Mouse (Mus musculus) limb, embryonic 15.5 days (tissue): ENCODE data around the gene Recql5. TPM values are rescaled to one million over a fixed set of nuclear protein-coding genes. Genes with fewer than 3 reads are reported as not detected.
A peak's percentile ranks its signal among the peaks of the same experiment; 100 is the strongest.

Experiments used
- ATAC-seq: fragments of 200-750 bp; cut with Nextera tagmentation; 2 replicates; pipeline ENCODE4 v1.8.0; 2017; ENCODE audit warnings: low read depth, moderate TSS enrichment; ENCODE audit not compliant: insufficient number of reproducible peaks, low FRiP score, low TSS enrichment
- H3K27ac ChIP-seq: fragments of 300-500 bp; sonication (generic); 2 replicates; pipeline ENCODE4 v1.5.1; 2015; ENCODE audit warnings: moderate library complexity, mild to moderate bottlenecking, inconsistent platforms
- H3K27me3 ChIP-seq: fragments of 300-500 bp; sonication (generic); 2 replicates; pipeline ENCODE4 v1.6.1; 2015; ENCODE audit warnings: inconsistent platforms
- H3K36me3 ChIP-seq: fragments of 300-500 bp; sonication (generic); 2 replicates; pipeline ENCODE4 v1.6.1; 2015; ENCODE audit warnings: inconsistent platforms
- H3K4me1 ChIP-seq: fragments of 300-500 bp; sonication (generic); 2 replicates; pipeline ENCODE4 v1.6.1; 2015; ENCODE audit warnings: inconsistent platforms
- H3K4me2 ChIP-seq: fragments of 300-500 bp; sonication (generic); 2 replicates; pipeline ENCODE4 v1.6.1; 2015; ENCODE audit warnings: mild to moderate bottlenecking, inconsistent platforms
- H3K4me3 ChIP-seq: fragments of 300-500 bp; sonication (generic); 2 replicates; pipeline ENCODE4 v1.5.1; 2015; ENCODE audit warnings: mild to moderate bottlenecking, inconsistent platforms
- H3K9ac ChIP-seq: fragments of 300-500 bp; sonication (generic); 2 replicates; pipeline ENCODE4 v1.6.1; 2015; ENCODE audit warnings: inconsistent platforms
- H3K9me3 ChIP-seq: fragments of 300-500 bp; sonication (generic); 2 replicates; pipeline ENCODE4 v1.6.1; 2016; ENCODE audit warnings: inconsistent platforms
- WGBS: fragments of 180-500 bp; shearing (Covaris S2); methylation state at CpG from one replicate; pipeline ENCODE4 v1.1.7; 2015; 5-methylcytosine and 5-hydroxymethylcytosine counted together
- polyA plus RNA-seq: library from polyadenylated mRNA; unstranded; fragments of >200 nt; fragmentation: Nextera tagmentation; extraction: Ambion mirVana; gene quantifications from 2 replicates; pipeline ENCODE4 v1.2.1, GENCODE M21; 2015

Recql5 gene
- polyA plus RNA-seq, 1 experiment from 2014 or later, result 17.6 TPM

DNA sequence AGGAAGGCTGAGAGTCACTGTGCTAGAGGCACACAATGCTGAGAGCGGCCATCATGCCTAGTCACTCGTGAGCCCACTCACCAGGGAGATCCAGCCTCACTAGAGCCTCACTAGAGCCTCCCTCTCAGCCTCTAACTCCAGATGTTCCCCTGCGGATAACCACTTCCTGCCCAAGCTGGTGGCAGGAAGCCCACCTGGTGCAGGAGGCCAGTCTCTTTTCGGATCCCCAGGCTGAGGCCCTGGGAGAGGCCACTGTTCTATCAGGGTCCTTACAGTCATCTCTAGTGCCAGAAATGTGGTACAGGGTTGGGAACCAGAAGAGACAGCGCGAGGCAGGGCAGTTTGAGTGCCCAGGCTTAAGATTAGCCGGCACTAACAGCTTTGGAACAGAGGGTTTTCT is 34.8 kb downstream of the Recql5 start:
- H3K9ac ChIP-seq, result no peak overlapping the region
- 71% methylated on average over 7 of the region's 7 CpGs for WGBS
- no peak overlapping the region for H3K4me3 ChIP-seq
- H3K4me2 ChIP-seq, result no peak overlapping the region
- H3K4me1 ChIP-seq, result peaks cover 42% of the 10 kb centered on the region
- no peak for ATAC-seq
- peaks cover 34% of the 10 kb centered on the region for H3K36me3 ChIP-seq
- H3K9me3 ChIP-seq, result no peaks in the 10 kb centered on the region
- H3K27ac ChIP-seq, result peak overlapping the region; percentile 30
- no peaks in the 10 kb centered on the region for H3K27me3 ChIP-seq

DNA sequence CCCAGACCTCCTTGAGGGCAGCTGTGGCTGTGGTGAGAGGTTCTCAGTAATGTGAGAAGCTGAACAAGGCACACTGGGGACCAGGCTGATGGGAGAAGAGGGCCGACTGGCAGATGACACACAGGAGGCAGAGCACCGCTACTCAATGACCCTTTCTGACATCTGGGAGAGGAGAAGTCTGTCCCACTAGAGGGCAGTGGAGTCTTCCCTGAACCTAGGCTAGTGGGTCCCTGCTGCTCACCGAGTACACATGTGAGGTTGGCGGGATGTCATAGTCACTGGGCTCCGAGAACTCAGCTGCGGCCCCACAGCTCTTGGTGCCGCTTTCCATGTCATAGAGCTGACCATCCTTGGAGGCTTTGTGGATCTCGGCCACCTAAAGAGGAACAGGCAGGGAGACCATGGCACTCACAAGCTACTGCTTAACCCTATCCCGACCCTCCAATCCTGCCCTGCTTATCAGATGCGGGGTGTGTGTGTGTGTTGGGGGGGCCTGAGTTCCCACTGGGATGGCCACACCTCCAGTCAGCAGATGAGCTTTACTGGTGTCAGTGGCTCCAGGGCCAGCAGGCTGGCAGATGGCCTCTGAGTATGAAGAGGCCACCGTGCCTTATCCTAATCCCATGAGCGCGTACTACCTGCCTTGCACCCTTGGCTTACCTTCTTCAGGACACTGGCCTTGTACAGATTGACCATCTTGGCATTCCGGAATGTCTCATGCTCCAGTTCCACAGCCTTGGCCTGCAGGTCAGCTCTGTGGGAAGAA is 38.3 kb downstream of the Recql5 start:
- no peak overlapping the region for H3K4me3 ChIP-seq
- peaks cover 43% of the 10 kb centered on the region for H3K36me3 ChIP-seq
- WGBS, result 73% methylated on average over 14 of the region's 14 CpGs

DNA sequence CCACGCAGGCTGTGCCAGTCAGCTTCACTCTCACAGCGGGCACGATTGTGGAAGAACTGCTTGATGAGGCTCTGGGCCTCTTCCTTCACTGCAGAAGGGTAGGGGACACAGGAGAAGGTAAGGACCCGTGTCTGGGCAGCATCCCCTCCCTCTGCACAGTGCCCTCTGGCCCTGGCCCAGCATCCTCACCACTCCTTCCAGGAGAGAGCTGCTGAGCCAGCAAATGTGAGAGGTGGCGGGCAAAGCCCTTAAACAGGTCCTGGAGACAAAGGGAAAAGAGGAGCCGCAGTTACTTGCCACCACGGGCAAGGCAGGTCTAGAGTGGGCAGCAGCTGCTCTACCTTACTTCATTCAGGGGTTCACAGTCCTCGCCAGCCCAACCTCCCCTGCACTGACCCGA is 40.2 kb downstream of the Recql5 start:
- Histone ChIP-seq H3K9ac (no peak overlapping the region), H3K9me3 (no peaks in the 10 kb centered on the region), H3K4me2 (no peak overlapping the region), H3K4me3 (no peak overlapping the region), H3K36me3 (peaks cover 43% of the 10 kb centered on the region), H3K27me3 (no peaks in the 10 kb centered on the region), H3K27ac (no peak overlapping the region), H3K4me1 (no peaks in the 10 kb centered on the region)
- 87% methylated on average over 9 of the region's 9 CpGs for WGBS
- ATAC-seq, result no peak

More for the DNA sequence above, 38.3 kb downstream of the Recql5 start:
- Histone ChIP-seq H3K9ac (no peak overlapping the region), H3K27me3 (no peaks in the 10 kb centered on the region), H3K4me1 (peaks cover 11% of the 10 kb centered on the region), H3K4me2 (no peak overlapping the region), H3K9me3 (no peaks in the 10 kb centered on the region), H3K27ac (no peak overlapping the region)
- no peak for ATAC-seq

DNA sequence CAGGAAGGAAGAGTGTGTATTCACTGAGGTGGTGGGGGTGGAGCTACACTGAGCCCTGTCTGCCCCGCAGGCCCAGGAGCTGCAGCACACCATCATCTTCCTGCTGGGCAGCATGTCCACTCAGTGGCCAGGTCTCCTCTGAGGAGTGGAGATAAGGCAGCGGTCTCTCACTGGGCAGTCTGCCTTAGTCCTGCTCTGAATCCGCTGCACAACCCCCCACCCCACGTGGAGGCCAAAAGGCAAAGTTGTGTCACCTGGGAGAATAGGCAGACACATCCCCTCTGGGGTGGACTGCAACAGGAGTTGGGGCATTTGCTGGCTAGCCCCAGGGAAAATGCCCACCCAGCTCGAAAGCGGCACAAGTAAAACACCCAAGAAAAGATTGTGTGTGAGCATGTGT is 41.1 kb downstream of the Recql5 start:
- H3K9ac ChIP-seq, result no peak overlapping the region
- H3K4me1 ChIP-seq, result no peaks in the 10 kb centered on the region
- peaks cover 43% of the 10 kb centered on the region for H3K36me3 ChIP-seq
- WGBS, result 63% methylated on average over 6 of the region's 6 CpGs
- H3K9me3 ChIP-seq, result no peaks in the 10 kb centered on the region
- no peak overlapping the region for H3K27ac ChIP-seq
- no peak overlapping the region for H3K4me2 ChIP-seq
- ATAC-seq, result no peak
- no peak overlapping the region for H3K4me3 ChIP-seq
- no peaks in the 10 kb centered on the region for H3K27me3 ChIP-seq

DNA sequence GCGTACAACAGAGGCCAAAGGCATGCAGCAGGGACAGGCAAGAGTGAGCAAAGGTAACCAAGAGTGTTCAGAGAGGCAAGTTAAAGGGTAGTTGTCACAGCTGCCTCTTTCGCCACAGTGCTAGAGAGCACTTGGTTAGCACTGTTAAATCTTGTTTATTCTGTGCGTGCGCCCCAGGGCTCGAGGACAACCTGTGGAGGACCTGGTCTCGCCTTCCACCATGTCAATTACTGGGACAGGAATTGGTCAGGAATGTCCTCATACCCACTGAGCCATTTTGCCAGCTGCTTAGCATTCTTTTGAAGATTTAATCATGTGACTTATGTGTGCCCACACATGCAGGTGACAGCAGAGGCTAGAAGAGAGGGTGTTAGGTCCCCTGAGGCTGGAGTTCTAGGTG is 44.1 kb downstream of the Recql5 start:
- Histone ChIP-seq H3K9me3 (no peaks in the 10 kb centered on the region), H3K36me3 (peaks cover 14% of the 10 kb centered on the region; the same call in 1 of the 2 replicates), H3K4me2 (no peak overlapping the region), H3K27ac (no peak overlapping the region), H3K9ac (no peak overlapping the region), H3K4me3 (no peak overlapping the region), H3K4me1 (no peaks in the 10 kb centered on the region), H3K27me3 (peaks cover 3% of the 10 kb centered on the region)
- 64% methylated on average over 6 of the region's 6 CpGs for WGBS
- ATAC-seq, result no peak

DNA sequence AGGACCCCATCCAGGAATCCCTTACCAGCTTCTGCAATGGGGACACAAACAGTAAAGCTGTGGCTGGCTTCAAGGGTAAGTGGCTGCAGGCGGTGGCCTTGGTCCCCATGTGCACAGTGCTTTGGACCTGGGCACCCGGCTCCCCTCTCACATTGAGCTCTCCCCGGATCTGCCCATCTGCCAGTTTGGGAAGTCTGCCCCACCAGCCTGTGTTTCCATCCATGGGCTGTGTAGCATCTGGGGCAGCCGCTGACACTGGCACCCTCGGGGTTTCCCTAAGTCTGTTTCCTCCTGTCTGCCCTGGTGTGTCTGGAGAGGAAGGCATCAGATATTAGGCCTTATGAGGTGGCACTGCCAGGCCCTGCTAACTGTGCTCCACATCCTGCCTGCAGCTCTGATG is 45.3 kb downstream of the Recql5 start:
- H3K4me2 ChIP-seq, result no peak overlapping the region
- no peak overlapping the region for H3K27ac ChIP-seq
- peaks cover 14% of the 10 kb centered on the region for H3K27me3 ChIP-seq
- H3K9me3 ChIP-seq, result no peaks in the 10 kb centered on the region
- 77% methylated on average over 5 of the region's 5 CpGs for WGBS
- no peak for ATAC-seq
- no peak overlapping the region for H3K4me3 ChIP-seq
- no peaks in the 10 kb centered on the region for H3K4me1 ChIP-seq
- no peak overlapping the region for H3K9ac ChIP-seq
- H3K36me3 ChIP-seq, result 0 out of 2 replicates have a peak, but pooled peaks cover 4% of the 10 kb centered on the region

DNA sequence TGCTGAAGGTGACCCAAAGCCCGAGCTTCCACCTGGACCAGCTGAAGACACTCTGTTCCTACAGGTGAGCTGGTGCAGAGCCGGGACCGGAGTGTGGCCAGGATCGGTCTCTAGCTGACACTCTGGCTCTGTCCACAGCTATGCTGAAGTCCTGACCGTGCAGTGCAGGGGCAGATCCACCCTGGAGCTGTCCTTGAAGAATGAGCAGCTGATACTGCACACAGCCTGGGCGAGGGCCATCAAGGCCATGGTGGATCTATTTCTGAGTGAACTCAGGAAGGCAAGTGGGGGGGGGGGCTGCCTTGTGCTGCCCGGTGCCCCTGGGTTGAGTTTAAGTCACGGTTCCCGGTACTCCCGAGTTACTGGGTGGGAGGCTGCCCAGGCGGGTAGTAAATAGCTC is 46.8 kb downstream of the Recql5 start:
- 85% methylated on average over 11 of the region's 11 CpGs for WGBS

DNA sequence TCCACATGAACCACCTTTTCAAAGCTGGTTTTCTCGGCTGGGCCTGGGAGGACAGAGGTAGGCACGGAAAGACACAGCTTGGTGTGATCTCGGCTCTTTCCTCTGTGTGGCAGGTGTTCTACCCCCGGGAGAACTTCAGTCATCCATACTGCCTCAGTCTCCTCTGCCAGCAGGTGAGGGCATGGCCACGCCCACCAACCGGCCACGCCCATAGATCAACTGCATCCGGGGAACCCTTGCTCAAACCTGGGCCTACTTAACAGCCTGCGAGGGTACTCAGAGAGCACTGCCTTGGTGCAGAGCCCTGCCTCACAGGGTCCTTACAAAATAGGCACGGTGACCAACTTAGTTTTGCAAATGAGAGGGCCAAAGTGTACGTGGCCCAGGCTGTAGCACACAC is 48.0 kb downstream of the Recql5 start:
- no peak overlapping the region for H3K4me3 ChIP-seq
- H3K9ac ChIP-seq, result no peak overlapping the region
- no peak for ATAC-seq
- no peaks in the 10 kb centered on the region for H3K9me3 ChIP-seq
- WGBS, result 68% methylated on average over 11 of the region's 11 CpGs
- no peak overlapping the region for H3K27ac ChIP-seq
- H3K4me1 ChIP-seq, result no peaks in the 10 kb centered on the region
- no peak overlapping the region for H3K4me2 ChIP-seq
- H3K27me3 ChIP-seq, result peaks cover 28% of the 10 kb centered on the region
- H3K36me3 ChIP-seq, result no peaks in the 10 kb centered on the region

More for the DNA sequence above, 46.8 kb downstream of the Recql5 start:
- H3K4me3 ChIP-seq, result no peak overlapping the region
- H3K9ac ChIP-seq, result no peak overlapping the region
- no peaks in the 10 kb centered on the region for H3K9me3 ChIP-seq
- H3K27me3 ChIP-seq, result peaks cover 28% of the 10 kb centered on the region
- no peak overlapping the region for H3K27ac ChIP-seq
- H3K4me1 ChIP-seq, result no peaks in the 10 kb centered on the region
- H3K36me3 ChIP-seq, result no peaks in the 10 kb centered on the region
- ATAC-seq, result no peak
- H3K4me2 ChIP-seq, result no peak overlapping the region

DNA sequence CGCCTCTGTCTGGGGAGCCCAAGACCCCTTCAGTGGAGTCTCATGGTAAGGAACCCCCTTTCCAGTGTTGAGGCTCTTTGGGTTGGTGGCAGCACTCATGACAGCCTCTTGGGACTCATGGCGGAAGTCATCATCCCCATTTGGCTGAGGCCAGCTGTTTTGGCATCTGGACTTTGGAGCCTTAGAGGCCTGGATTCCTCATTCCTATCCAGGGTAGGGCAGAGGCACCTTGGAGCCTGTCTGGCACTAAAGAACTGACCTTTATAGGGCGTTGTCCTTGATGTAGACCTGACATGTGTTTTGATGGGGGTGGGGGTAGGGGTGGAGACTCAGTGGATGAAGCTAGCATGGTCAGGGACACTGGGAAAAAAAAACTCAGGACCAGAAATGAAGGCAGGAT is 48.9 kb downstream of the Recql5 start:
- no peak overlapping the region for H3K27ac ChIP-seq
- WGBS, result 89% methylated on average over 3 of the region's 3 CpGs
- no peak overlapping the region for H3K4me3 ChIP-seq
- no peak overlapping the region for H3K9ac ChIP-seq
- no peak for ATAC-seq
- H3K27me3 ChIP-seq, result peaks cover 28% of the 10 kb centered on the region
- no peaks in the 10 kb centered on the region for H3K9me3 ChIP-seq
- no peaks in the 10 kb centered on the region for H3K4me1 ChIP-seq
- no peaks in the 10 kb centered on the region for H3K36me3 ChIP-seq
- H3K4me2 ChIP-seq, result no peak overlapping the region

DNA sequence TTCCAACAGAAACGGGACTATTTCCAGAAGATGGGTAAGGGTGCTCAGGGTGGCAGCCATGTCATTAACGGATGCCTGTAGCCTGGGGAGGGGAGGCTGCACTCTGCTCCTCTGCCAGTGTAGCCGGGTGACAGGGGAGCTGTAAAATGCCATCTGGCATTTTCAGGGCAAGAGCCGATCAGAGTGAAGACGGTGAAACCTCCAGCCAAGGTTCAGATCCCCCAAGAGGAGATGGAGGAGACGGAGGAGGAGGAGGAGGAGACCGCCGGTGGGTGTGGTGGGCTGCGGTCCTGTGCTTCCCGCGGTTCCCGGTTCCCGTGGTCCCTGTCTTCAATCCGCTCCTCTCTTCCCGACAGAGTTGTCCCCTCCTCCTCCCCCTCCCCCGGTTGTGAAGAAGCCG is 50.0 kb downstream of the Recql5 start:
- ATAC-seq, result no peak
- WGBS, result 24% methylated on average over 16 of the region's 17 CpGs
- Histone ChIP-seq H3K9ac (no peak overlapping the region), H3K27me3 (peaks cover 28% of the 10 kb centered on the region), H3K4me1 (no peaks in the 10 kb centered on the region), H3K27ac (no peak overlapping the region), H3K36me3 (no peaks in the 10 kb centered on the region), H3K9me3 (no peaks in the 10 kb centered on the region), H3K4me3 (no peak overlapping the region), H3K4me2 (0 out of 2 replicates have a peak overlapping the region, but pooled peaks have one; percentile 12)

DNA sequence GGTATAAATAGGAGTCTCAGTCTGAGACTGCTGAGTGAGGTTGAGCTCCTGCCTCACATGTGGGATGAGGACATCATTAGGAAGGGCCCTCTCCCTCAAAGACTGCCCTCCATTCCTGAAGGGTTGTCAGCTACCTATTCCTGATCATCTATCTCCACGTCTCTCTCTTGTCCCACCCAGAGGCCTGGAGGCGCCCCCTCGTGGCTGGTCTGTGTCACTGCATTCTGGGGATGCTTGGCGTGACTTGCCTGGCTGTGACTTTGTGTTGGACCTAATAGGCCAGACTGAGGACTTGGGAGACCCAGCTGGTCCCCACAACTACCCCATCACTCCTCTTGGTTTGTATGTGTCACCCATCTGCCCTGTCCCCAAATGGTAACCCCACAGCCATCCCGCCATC is 52.3 kb downstream of the Recql5 start:
- no peak for ATAC-seq
- H3K9ac ChIP-seq, result no peak overlapping the region
- no peak overlapping the region for H3K4me3 ChIP-seq
- no peaks in the 10 kb centered on the region for H3K36me3 ChIP-seq
- H3K9me3 ChIP-seq, result no peaks in the 10 kb centered on the region
- H3K27me3 ChIP-seq, result peaks cover 28% of the 10 kb centered on the region
- no peak overlapping the region for H3K4me2 ChIP-seq
- 25% methylated on average over 5 of the region's 5 CpGs for WGBS
- H3K4me1 ChIP-seq, result no peaks in the 10 kb centered on the region
- no peak overlapping the region for H3K27ac ChIP-seq

DNA sequence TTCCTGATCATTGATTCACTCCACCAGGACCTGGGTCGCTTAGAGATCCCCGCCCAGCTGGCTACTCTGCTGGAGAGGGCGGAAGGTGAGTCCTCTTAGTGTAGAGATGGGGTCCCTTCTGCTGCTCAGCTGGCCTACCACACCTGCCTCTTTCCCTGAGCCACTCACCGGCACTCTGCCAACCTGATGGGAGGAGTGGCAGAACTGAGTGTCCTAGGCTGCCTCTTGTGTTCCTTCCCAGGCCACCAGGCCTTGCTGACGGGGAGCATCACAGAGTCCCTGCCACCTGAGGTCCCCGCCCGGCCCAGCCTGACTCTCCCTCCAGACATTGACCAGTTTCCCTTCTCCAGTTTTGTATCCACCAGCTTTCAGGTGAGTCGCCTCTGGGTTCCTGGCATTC is 55.2 kb downstream of the Recql5 start:
- H3K27ac ChIP-seq, result no peak overlapping the region
- ATAC-seq, result no peak
- WGBS, result 73% methylated on average over 8 of the region's 8 CpGs
- H3K4me1 ChIP-seq, result no peaks in the 10 kb centered on the region
- no peak overlapping the region for H3K4me3 ChIP-seq
- no peaks in the 10 kb centered on the region for H3K9me3 ChIP-seq
- H3K36me3 ChIP-seq, result no peaks in the 10 kb centered on the region
- H3K4me2 ChIP-seq, result no peak overlapping the region
- H3K27me3 ChIP-seq, result peaks cover 15% of the 10 kb centered on the region
- H3K9ac ChIP-seq, result no peak overlapping the region
